Mouse (Mus musculus): ENCODE data around the gene Itpkb.

GRCm38 (mm10) chr1:180323491-180323890, 6.8 kb upstream of the Itpkb start:
- TF ChIP-seq CTCF (IDR thresholded peaks at IDR 0.05) (no peak), EP300 (IDR thresholded peaks at IDR 0.05) (no peak)

Measured in lung, postnatal 0 days (tissue).